Mouse (Mus musculus) kidney, postnatal 36 days (tissue): ENCODE measurements around the gene Myo3b.

Source experiments
- DNase-seq, 2 experiments: peaks; one replicate each; pipeline ENCODE4 v3.0.0; 2021 to 2022; ENCODE audit warnings: mixed read lengths in 2 of 2

Myo3b gene

GRCm38 (mm10) chr2:70379939-70380338 is 341.0 kb downstream of the Myo3b start:
- no peak for DNase-seq

DNA sequence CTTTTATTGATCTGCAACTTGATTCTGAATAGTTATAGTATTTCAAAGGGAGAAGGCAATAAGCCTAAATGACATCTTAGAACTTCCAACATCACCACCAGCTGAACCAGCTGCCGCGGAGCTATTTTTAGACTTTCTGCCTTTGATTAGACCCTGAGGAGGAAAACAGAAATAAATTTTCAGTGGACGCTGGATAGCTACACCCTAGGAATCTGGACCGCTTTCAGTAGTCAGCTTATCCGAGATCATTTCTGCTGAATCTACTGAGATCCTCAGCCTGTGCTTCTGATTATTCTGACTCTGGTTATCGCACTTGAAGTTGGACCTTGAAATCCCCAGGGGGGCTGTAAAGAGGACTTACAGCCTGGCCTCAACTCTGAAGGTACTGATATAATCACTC is 349.7 kb downstream of the Myo3b start:
- DNase-seq, result peak in 1 of 2 experiments; percentile 4

- no peak for DNase-seq
Observed at GRCm38 (mm10) chr2:70389162-70389561, 350.2 kb downstream of the Myo3b start.

- peak; percentile 6 to 7 for DNase-seq
Observed at GRCm38 (mm10) chr2:70397734-70398276, 358.9 kb downstream of the Myo3b start.

DNA sequence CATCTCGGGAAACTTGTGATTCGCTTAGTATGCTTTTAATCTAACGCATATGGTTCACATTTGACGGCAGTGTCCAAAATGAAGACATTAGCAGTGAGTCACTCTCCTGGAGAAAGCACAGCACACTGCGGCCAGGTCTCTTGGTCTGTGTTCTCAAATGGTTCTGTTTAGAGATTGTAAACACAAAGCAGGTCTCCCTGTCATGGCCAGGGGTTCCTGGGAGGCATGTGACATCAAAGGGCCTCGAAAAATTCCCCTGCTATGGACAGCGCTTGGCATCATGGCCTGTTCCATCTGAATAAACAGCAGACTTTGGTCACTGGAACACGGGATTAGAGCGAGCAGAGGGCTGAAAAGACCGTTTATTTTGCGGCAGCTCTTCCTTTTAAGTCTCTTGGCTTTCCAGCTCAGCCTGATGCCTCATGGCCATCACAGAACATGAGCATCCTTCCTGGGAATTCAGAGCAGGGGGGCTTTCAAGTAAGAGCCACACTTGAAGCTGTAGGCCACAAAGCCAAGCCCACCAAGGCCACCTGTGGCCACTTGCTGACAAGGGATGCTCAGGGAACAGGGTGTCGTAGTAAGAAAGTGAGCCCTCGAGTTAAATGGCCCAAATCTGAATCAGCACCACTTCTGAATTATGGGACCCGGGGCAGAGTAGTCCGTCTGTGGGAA is 360.7 kb downstream of the Myo3b start:
- DNase-seq, result peak; percentile 49 to 55

- no peak for DNase-seq
Observed at GRCm38 (mm10) chr2:70400321-70400720, 361.4 kb downstream of the Myo3b start.

DNA sequence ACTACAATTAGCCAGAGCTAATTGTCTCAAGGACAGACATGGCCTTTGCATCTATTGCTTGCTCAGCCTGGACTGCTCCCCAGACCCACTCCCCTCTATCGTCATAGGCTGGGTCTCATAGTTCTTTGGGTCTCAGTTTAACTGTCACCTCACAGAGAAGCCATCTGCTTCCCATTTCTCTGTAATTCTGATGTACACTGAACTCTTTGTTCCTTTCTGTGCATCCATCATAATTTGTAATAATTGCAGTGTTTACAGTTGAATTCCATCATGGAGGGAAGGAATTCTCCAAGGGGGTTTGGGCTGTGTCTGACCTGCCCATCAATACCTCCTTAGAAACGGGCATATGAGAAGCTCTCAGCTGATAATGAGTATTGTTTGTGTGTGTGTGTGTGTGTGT is 365.4 kb downstream of the Myo3b start:
- DNase-seq, result no peak

DNA sequence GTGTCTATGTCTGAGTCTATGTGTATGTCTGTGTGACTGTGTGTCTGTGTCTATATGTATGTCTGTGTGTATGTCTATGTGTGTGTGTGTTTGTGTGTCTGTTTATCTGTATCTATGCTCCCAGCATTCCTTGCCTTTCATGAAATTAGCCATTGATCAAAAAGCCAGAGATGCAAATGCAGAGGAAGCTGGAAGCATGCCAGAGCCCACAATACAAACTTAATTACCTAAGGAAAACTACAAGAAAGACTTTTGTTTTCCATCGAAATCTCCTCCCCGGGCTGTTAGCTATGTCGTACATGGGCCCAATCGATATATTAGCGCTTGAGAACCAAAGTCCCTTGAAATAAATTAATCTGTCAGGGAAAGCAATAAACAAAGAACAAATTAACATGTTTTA is 367.9 kb downstream of the Myo3b start:
- DNase-seq, result no peak

DNA sequence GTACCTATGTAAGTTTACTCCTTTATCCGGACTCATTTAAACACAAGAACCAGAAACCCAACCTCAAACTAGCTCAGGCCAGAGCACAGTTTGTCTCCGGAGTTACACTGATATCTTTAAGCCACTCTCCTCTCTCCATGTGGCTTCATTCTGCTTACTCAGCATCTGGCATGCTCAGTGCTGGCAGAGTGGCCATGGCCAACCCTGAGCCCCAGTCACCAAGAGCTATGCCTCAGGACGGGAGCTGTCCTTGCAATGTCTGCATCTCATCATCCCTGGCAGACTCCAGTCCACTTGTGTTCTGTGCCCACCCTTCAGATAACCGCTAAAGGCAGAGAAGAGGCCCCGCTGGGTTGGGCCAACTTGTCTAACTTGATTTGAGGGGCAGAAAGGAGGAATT is 368.8 kb downstream of the Myo3b start:
- DNase-seq, result no peak

DNA sequence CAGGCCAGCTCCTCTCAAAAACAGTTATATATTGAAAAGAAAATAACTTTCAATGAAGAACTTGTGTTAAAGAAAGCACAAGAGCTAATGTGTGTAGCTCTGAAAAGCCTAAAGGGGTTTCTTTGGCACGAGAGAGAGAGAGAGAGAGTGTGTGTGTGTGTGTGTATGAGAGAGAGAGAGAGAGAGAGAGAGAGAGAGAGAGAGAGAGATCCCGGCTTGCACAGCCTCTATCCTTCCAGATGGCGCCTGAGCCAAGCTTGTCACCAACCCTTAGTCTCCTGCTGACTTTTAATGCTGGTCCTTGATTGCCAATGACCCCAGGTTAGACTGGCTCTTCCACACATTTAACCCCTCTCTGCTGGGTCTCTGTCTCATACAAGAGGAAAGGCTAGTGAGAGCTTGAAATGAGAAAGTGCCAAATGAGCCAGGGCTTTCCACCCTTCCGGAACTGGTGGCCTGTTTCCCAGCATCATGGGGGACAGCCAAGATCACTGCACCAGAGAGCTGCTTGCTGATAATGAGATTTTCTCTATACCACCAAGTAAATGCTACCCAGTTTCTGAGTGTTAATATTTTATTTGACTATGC is 371.5 kb downstream of the Myo3b start:
- DNase-seq, result no peak

- DNase-seq, result no peak
Observed at GRCm38 (mm10) chr2:70412315-70412714, 373.4 kb downstream of the Myo3b start.

DNA sequence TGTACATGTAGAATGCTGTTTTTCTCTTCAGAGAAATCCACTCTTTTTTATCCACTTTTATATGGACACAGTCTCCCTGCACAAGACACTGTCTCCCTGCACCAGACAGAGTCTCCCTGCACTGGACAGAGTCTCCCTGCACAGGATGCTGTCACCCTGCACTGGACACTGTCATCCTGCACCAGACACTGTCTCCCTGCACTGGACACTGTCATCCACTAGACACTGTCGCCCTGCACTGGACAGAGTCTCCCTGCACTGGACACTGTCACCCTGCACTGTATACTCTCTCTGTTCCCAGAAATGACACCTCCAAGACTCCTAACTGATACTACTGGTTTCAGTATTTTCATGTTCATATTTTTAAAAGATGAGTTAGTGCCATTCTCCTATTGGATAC is 375.5 kb downstream of the Myo3b start:
- no peak for DNase-seq

GRCm38 (mm10) chr2:70415521-70415920 is 376.6 kb downstream of the Myo3b start:
- DNase-seq, result no peak

DNA sequence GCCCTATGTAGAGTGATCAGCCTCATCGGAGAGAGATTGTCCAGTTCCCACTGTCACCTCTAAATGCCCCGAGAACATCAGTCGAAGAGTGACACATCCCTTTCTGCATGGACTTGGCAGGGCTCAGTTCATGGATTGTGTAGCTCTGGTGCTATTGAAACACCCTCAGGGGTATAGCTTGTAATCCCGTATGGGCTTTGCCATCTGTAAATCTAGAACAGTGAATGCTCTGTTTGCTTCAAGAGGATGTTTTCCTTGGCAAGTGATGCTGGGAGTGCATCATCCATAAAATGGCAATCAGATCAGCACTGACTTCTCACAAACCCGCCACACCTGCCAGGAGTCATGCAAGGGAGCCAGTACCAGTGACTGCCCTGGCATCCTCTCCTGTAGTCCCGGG is 380.4 kb downstream of the Myo3b start:
- DNase-seq, result no peak

- no peak for DNase-seq
Observed at GRCm38 (mm10) chr2:70421144-70421874, 382.4 kb downstream of the Myo3b start.

GRCm38 (mm10) chr2:70425611-70426010 is 386.7 kb downstream of the Myo3b start:
- no peak for DNase-seq

GRCm38 (mm10) chr2:70443035-70443434 is 404.1 kb downstream of the Myo3b start:
- DNase-seq, result peak; percentile 1 to 11

GRCm38 (mm10) chr2:70444141-70444540 is 405.2 kb downstream of the Myo3b start:
- DNase-seq, result no peak

GRCm38 (mm10) chr2:70456205-70456604 is 417.3 kb downstream of the Myo3b start:
- DNase-seq, result no peak

GRCm38 (mm10) chr2:70463606-70464005 is 424.7 kb downstream of the Myo3b start:
- DNase-seq, result no peak

DNA sequence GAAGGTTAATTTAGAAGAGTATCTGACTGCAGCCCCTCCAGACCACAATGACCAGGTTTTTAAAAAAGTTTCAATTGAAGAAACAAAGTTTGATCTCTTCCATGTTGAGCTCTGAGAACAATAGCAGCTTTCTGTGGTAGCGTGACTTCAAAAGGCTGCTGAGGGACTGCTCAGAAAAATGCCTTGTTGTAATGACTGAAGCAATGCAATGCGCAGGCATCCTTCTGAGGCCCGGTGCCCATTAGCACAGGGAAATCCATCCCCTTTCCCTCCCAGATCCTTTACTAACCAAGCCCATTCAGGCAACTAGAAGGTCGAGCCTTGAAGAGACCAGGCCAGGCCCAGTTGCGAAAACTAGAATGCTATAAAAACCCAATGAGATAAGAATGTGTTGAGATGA is 432.2 kb downstream of the Myo3b start:
- no peak for DNase-seq

DNA sequence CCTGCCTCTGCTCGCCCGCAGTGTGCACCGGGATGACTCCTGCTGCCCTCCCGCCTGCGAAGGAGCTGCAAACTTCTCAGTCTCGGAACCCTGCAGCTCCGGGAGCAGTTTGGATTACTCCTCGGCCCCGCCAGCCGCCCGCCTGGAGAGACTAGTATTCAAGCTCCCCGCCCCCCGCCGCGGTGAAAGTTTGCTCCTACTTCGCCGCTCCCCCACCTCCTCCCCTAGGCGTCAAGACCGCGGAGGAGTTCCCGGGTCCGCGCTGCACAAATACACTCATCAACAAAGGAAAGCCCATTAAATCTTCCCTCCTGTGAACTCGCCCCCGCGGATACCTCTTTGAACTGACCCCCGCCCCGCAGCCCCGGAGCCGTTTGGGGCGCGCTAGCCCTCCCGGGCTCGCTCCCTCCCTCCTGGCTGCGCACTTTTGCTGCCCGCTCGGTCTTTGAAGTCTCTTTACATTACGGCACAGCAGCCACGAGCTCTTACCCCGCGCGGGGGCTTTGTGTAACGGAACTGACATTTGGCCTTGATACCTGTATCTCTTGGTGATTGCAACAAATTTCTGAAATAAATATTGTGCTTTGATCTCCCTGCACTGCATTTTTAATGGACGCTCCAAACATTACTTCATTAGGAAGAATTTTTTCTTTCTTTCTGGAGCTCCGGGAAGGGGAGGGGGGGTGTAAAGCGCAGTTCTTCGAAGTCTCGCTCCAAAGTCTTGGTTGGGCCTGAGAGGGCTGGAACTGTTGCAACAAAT is 433.1 kb downstream of the Myo3b start:
- peak; percentile 32 to 73 for DNase-seq
